Comparison of ENCODE assay signal across 10 mouse cellular contexts in genomic region chr15:102471727-102472126, GRCm38 (mm10). TPM values are rescaled to one million over a fixed set of nuclear protein-coding genes. Genes with fewer than 3 reads are reported as not detected.
DNase-seq lines count a peak whose midpoint lies in the region; ATAC-seq and TF ChIP-seq lines count a peak whose summit lies in the region.
"Had no signal": no experiment of that assay in that cellular context is flagged by ENCODE, and none has a peak within 500 bp of the region (broad histone marks: within the 10 kb centered on the region; RNA-seq: fewer than 3 reads in every experiment).

No protein-coding gene starts in this region.

- intact Hi-C loops in heart, postnatal 25 days (cut with DNase I), result loop anchor here (2.0 kb wide), 1 partner anchor 47 kb away; the partner anchor contains the start of gene Tarbp2

- no peaks in the 10 kb centered on the region for H3K27me3 ChIP-seq in heart, embryonic 13.5 days (replicated peaks)
- no peaks in the 10 kb centered on the region for H3K27me3 ChIP-seq in hindbrain, embryonic 13.5 days
- H3K27me3 ChIP-seq in midbrain, embryonic 11.5 days (ENCODE audit: control insufficient read depth, insufficient read depth, low read length), result no peaks in the 10 kb centered on the region
- H3K27me3 ChIP-seq in thymus, adult 2 months (ENCODE audit: control insufficient read depth, insufficient read depth, low read length), result no peaks in the 10 kb centered on the region

- no peaks in the 10 kb centered on the region for H3K9me3 ChIP-seq in heart, embryonic 13.5 days
- H3K9me3 ChIP-seq in hindbrain, embryonic 13.5 days, result no peaks in the 10 kb centered on the region
- no peaks in the 10 kb centered on the region for H3K9me3 ChIP-seq in midbrain, embryonic 11.5 days (ENCODE audit: control insufficient read depth, low read length)

- no peak for TF ChIP-seq POLR2A in bone marrow, adult 2 months (IDR thresholded peaks at IDR 0.05; ENCODE audit: borderline replicate concordance, control insufficient read depth, low read depth, low read length)
- no peak for TF ChIP-seq POLR2A in thymus, adult 2 months (IDR thresholded peaks at IDR 0.05; ENCODE audit: control insufficient read depth, extremely low read depth, insufficient read depth, low read length, poor library complexity)

- peak overlapping the region; percentile 93 for H3K4me3 ChIP-seq in heart, embryonic 13.5 days
- H3K4me3 ChIP-seq in bone marrow, adult 2 months (replicated peaks; ENCODE audit: control insufficient read depth, low read depth, low read length), result peak overlapping the region; percentile 32
- H3K4me3 ChIP-seq in hindbrain, embryonic 13.5 days, result peak overlapping the region; percentile 79
- peak overlapping the region; percentile 89 for H3K4me3 ChIP-seq in midbrain, embryonic 11.5 days (ENCODE audit: low read depth, low read length)
- no peak overlapping the region for H3K4me3 ChIP-seq in thymus, adult 2 months (ENCODE audit: control insufficient read depth, insufficient read depth, low read length)

- peak overlapping the region; percentile 98 for H3K9ac ChIP-seq in heart, embryonic 13.5 days
- H3K9ac ChIP-seq in hindbrain, embryonic 13.5 days, result peak overlapping the region; percentile 44
- H3K9ac ChIP-seq in midbrain, embryonic 11.5 days (ENCODE audit: low read length), result no peak overlapping the region

- TF ChIP-seq CTCF in bone marrow, adult 2 months (IDR thresholded peaks at IDR 0.05; ENCODE audit: control insufficient read depth, insufficient read depth, low read length), result no peak
- TF ChIP-seq CTCF in thymus, adult 2 months (IDR thresholded peaks at IDR 0.05; ENCODE audit: borderline replicate concordance, control insufficient read depth, extremely low read depth, insufficient read depth, low read length, poor library complexity), result no peak

- peaks cover 19% of the 10 kb centered on the region for H3K4me1 ChIP-seq in heart, embryonic 13.5 days
- no peaks in the 10 kb centered on the region for H3K4me1 ChIP-seq in bone marrow, adult 2 months (ENCODE audit: control insufficient read depth, insufficient read depth, low read length)
- peaks cover 17% of the 10 kb centered on the region for H3K4me1 ChIP-seq in hindbrain, embryonic 13.5 days (replicated peaks)
- peaks cover 6% of the 10 kb centered on the region; the same call in 1 of the 2 replicates for H3K4me1 ChIP-seq in midbrain, embryonic 11.5 days (ENCODE audit: control insufficient read depth, insufficient read depth, low read length)
- no peaks in the 10 kb centered on the region for H3K4me1 ChIP-seq in thymus, adult 2 months (replicated peaks; ENCODE audit: control insufficient read depth, insufficient read depth, low read length)

- H3K4me2 ChIP-seq in heart, embryonic 13.5 days, result peak overlapping the region; percentile 79
- H3K4me2 ChIP-seq in hindbrain, embryonic 13.5 days, result peak overlapping the region; percentile 68
- peak overlapping the region; percentile 63 for H3K4me2 ChIP-seq in midbrain, embryonic 11.5 days

- H3K27ac ChIP-seq in heart, embryonic 13.5 days (replicated peaks), result no peak overlapping the region
- no peak overlapping the region for H3K27ac ChIP-seq in bone marrow, adult 2 months (ENCODE audit: control insufficient read depth, insufficient read depth, low read depth, low read length, poor library complexity)
- H3K27ac ChIP-seq in hindbrain, embryonic 13.5 days, result no peak overlapping the region
- H3K27ac ChIP-seq in midbrain, embryonic 11.5 days (ENCODE audit: low read depth, low read length), result no peak overlapping the region
- no peak overlapping the region for H3K27ac ChIP-seq in thymus, adult 2 months (ENCODE audit: control insufficient read depth, insufficient read depth, low read length)

- no peak for ATAC-seq in heart, embryonic 13.5 days (ENCODE audit: extremely low read depth, insufficient number of reproducible peaks, low FRiP score, low TSS enrichment)
- ATAC-seq in hindbrain, embryonic 13.5 days (ENCODE audit: low FRiP score), result no peak
- no peak for ATAC-seq in midbrain, embryonic 11.5 days (ENCODE audit: low FRiP score)

- no peak for DNase-seq in heart, postnatal 25 days (ENCODE audit: low spot score)
- peak; percentile 72 for DNase-seq in midbrain, embryonic 11.5 days (ENCODE audit: low spot score, missing footprints)
- DNase-seq in frontal cortex, postnatal 25 days (ENCODE audit: low spot score in 2 of 2), result no peak
- no peak for DNase-seq in thymus, adult 2 months
- DNase-seq in layer of hippocampus, adult 8-10 months (ENCODE audit: low spot score in 2 of 2), result no peak
- DNase-seq: right cerebral cortex, postnatal 4 days had no signal

- H3K36me3 ChIP-seq in heart, embryonic 13.5 days, result peaks cover 47% of the 10 kb centered on the region
- peaks cover 32% of the 10 kb centered on the region for H3K36me3 ChIP-seq in hindbrain, embryonic 13.5 days
- H3K36me3 ChIP-seq in midbrain, embryonic 11.5 days (ENCODE audit: control insufficient read depth, insufficient read depth, low read length), result peaks cover 18% of the 10 kb centered on the region
- H3K36me3 ChIP-seq in thymus, adult 2 months (ENCODE audit: control insufficient read depth, insufficient read depth, low read length), result peaks cover 34% of the 10 kb centered on the region

RNA-seq across cellular contexts. Expression of gene Pcbp2, which starts 1.4 kb away (rescaled TPM):
- 141 and 142 TPM in 2 replicates for polyA plus RNA-seq in heart, embryonic 13.5 days (2015; fragmentation: Nextera tagmentation; extraction: Ambion mirVana)
- total RNA-seq in heart, postnatal 25 days (2021), result 100 to 1,000 TPM; 458 to 504 TPM
- 210 and 264 TPM in 2 replicates for polyA plus RNA-seq in bone marrow, adult 2 months (2011; ENCODE audit: insufficient read depth, insufficient read length, low replicate concordance, missing spikeins)
- polyA plus RNA-seq in hindbrain, embryonic 13.5 days (2015; fragmentation: Nextera tagmentation; extraction: Ambion mirVana), result 148 and 150 TPM in 2 replicates
- 234 and 255 TPM in 2 replicates for polyA plus RNA-seq in midbrain, embryonic 11.5 days (2014; fragmentation: Nextera tagmentation; extraction: Ambion mirVana)
- polyA plus RNA-seq in thymus, adult 2 months (2012; rRNA removed), result 846 and 935 TPM in 2 replicates
- total RNA-seq in layer of hippocampus, adult 8-10 months (2022), result 100 to 1,000 TPM; 489 to 507 (median 494) TPM

RNA-seq across cellular contexts. Expression of gene Prr13, which starts 12.9 kb away (rescaled TPM):
- polyA plus RNA-seq in heart, embryonic 13.5 days (2015; fragmentation: Nextera tagmentation; extraction: Ambion mirVana), result 93.9 and 102 TPM in 2 replicates
- total RNA-seq in heart, postnatal 25 days (2021), result 10 to 100 TPM; 20.6 to 21.0 TPM
- 125 and 251 TPM in 2 replicates for polyA plus RNA-seq in bone marrow, adult 2 months (2011; ENCODE audit: insufficient read depth, insufficient read length, low replicate concordance, missing spikeins)
- polyA plus RNA-seq in hindbrain, embryonic 13.5 days (2015; fragmentation: Nextera tagmentation; extraction: Ambion mirVana), result 107 and 109 TPM in 2 replicates
- polyA plus RNA-seq in midbrain, embryonic 11.5 days (2014; fragmentation: Nextera tagmentation; extraction: Ambion mirVana), result 92.7 and 110 TPM in 2 replicates
- polyA plus RNA-seq in thymus, adult 2 months (2012; rRNA removed), result 109 and 123 TPM in 2 replicates
- 10 to 100 TPM; 34.4 to 49.3 (median 40.9) TPM for total RNA-seq in layer of hippocampus, adult 8-10 months (2022)

RNA-seq across cellular contexts. Expression of gene Amhr2, which starts 26.6 kb away (rescaled TPM):
- polyA plus RNA-seq in heart, embryonic 13.5 days (2015; fragmentation: Nextera tagmentation; extraction: Ambion mirVana), result 0.82 and 1.4 TPM in 2 replicates
- total RNA-seq in heart, postnatal 25 days (2021), result under 1 TPM; 0.68 to 0.84 TPM
- 4.8 TPM in 1 of 2 replicates, not detected in the other for polyA plus RNA-seq in bone marrow, adult 2 months (2011; ENCODE audit: insufficient read depth, insufficient read length, low replicate concordance, missing spikeins)
- polyA plus RNA-seq in hindbrain, embryonic 13.5 days (2015; fragmentation: Nextera tagmentation; extraction: Ambion mirVana), result 0.14 and 0.40 TPM in 2 replicates
- 0.37 TPM in 1 of 2 replicates, not detected in the other for polyA plus RNA-seq in midbrain, embryonic 11.5 days (2014; fragmentation: Nextera tagmentation; extraction: Ambion mirVana)
- polyA plus RNA-seq in thymus, adult 2 months (2012; rRNA removed), result 0.65 and 1.7 TPM in 2 replicates
- 1 to 10 TPM in 2 of 4 experiments, under 1 TPM in 2; 0.40 to 2.0 (median 1.1) TPM for total RNA-seq in layer of hippocampus, adult 8-10 months (2022)

RNA-seq across cellular contexts. Expression of gene Gm10337, which starts 31.8 kb away (rescaled TPM):
- 4.2 TPM in 1 of 2 replicates, not detected in the other for polyA plus RNA-seq in heart, embryonic 13.5 days (2015; fragmentation: Nextera tagmentation; extraction: Ambion mirVana)
- not detected for total RNA-seq in heart, postnatal 25 days (2021)
- not detected in 2 replicates for polyA plus RNA-seq in bone marrow, adult 2 months (2011; ENCODE audit: insufficient read depth, insufficient read length, low replicate concordance, missing spikeins)
- polyA plus RNA-seq in hindbrain, embryonic 13.5 days (2015; fragmentation: Nextera tagmentation; extraction: Ambion mirVana), result 6.3 and 17.2 TPM in 2 replicates
- 6.7 TPM in 1 of 2 replicates, not detected in the other for polyA plus RNA-seq in midbrain, embryonic 11.5 days (2014; fragmentation: Nextera tagmentation; extraction: Ambion mirVana)
- polyA plus RNA-seq in thymus, adult 2 months (2012; rRNA removed), result not detected in 2 replicates
- not detected for total RNA-seq in layer of hippocampus, adult 8-10 months (2022)
- total RNA-seq: layer of hippocampus, postnatal 25 days had no signal

RNA-seq across cellular contexts. Expression of gene Map3k12, which starts 45.1 kb away (rescaled TPM):
- polyA plus RNA-seq in heart, embryonic 13.5 days (2015; fragmentation: Nextera tagmentation; extraction: Ambion mirVana), result 10.8 and 11.6 TPM in 2 replicates
- total RNA-seq in heart, postnatal 25 days (2021), result 1 to 10 TPM; 3.2 to 4.5 TPM
- 2.2 and 3.1 TPM in 2 replicates for polyA plus RNA-seq in bone marrow, adult 2 months (2011; ENCODE audit: insufficient read depth, insufficient read length, low replicate concordance, missing spikeins)
- polyA plus RNA-seq in hindbrain, embryonic 13.5 days (2015; fragmentation: Nextera tagmentation; extraction: Ambion mirVana), result 48.9 and 49.6 TPM in 2 replicates
- 16.4 and 19.7 TPM in 2 replicates for polyA plus RNA-seq in midbrain, embryonic 11.5 days (2014; fragmentation: Nextera tagmentation; extraction: Ambion mirVana)
- 11.3 and 12.7 TPM in 2 replicates for polyA plus RNA-seq in thymus, adult 2 months (2012; rRNA removed)
- 10 to 100 TPM; 87.5 to 99.1 (median 96.9) TPM for total RNA-seq in layer of hippocampus, adult 8-10 months (2022)
